Mouse (Mus musculus): ENCODE data around the gene Kntc1. TPM values are rescaled to one million over a fixed set of nuclear protein-coding genes. Genes with fewer than 3 reads are reported as not detected.

Gene Kntc1
- total RNA-seq, 2 experiments from 2014 or later: 0.69 to 0.92 TPM

GRCm38 (mm10) chr5:123806334-123806733 is 56.8 kb downstream of the Kntc1 start:
- DNase-seq: no peak
- intact Hi-C loops (cut with DNase I): no loop called here

GRCm38 (mm10) chr5:123808541-123808940 is 59.0 kb downstream of the Kntc1 start:
- intact Hi-C loops (cut with DNase I): no loop called here
- DNase-seq: no peak

- intact Hi-C loops (cut with DNase I): no loop called here
- DNase-seq: no peak
Observed at GRCm38 (mm10) chr5:123809156-123809555, 59.6 kb downstream of the Kntc1 start.

- intact Hi-C loops (cut with DNase I): no loop called here
- no peak for DNase-seq
Observed at GRCm38 (mm10) chr5:123816891-123817290, 67.4 kb downstream of the Kntc1 start.

GRCm38 (mm10) chr5:123818941-123819577 is 69.5 kb downstream of the Kntc1 start:
- intact Hi-C loops (cut with DNase I): no loop called here
- no peak for DNase-seq

GRCm38 (mm10) chr5:123820501-123821263 is 71.2 kb downstream of the Kntc1 start:
- intact Hi-C loops (cut with DNase I): no loop called here
- DNase-seq: no peak

- intact Hi-C loops (cut with DNase I): no loop called here
Observed at GRCm38 (mm10) chr5:123821264-123821571, 71.7 kb downstream of the Kntc1 start.

DNA sequence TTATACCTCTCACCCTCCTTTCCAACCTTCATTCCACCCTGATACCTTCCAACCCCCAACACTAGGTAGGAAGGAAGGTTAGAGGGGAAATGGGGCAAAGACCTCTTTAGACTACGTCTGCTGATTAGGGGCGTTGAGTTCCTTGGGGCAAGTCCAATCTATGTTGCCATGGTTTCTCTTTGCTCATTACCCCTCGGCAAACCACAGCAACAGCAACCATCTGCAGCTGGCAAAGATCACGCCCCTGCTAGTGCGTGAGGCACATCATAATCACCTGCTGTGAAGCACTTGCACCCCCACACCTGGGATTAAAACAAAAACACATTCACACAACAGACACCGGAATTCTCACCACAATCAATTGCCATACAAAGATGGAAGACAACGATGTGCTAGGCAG is 73.2 kb downstream of the Kntc1 start:
- intact Hi-C loops (cut with DNase I): no loop called here

More at GRCm38 (mm10) chr5:123821264-123821571, 71.7 kb downstream of the Kntc1 start:
- DNase-seq: no peak

DNA sequence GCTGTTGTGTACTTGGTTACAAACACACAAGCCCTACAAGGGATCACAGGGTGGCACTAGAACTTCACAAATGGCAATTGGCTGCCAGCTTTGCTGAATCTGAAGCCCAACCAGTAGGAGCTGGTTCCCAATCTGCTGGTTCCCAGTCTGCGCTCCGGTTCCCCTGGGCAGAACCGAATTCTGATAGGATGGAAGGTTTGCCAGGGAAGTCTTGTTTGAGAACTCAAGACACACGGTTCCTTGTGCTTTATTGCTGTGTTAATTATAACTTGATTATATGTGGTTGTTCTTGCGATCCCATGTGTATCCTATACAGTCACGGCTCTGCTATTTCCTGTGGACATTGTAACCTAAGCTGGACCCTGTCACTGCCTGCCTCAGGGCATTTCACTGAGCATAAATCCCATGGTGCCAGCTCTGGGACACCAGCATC is 78.2 kb downstream of the Kntc1 start:
- intact Hi-C loops (cut with DNase I): loop anchor here (2.0 to 5.0 kb wide), 2 partner anchors 79 to 165 kb away; partner anchors contain the start of gene Denr
- DNase-seq: peak in 1 of 2 experiments; percentile 22

More for the DNA sequence above, 73.2 kb downstream of the Kntc1 start:
- no peak for DNase-seq

DNA sequence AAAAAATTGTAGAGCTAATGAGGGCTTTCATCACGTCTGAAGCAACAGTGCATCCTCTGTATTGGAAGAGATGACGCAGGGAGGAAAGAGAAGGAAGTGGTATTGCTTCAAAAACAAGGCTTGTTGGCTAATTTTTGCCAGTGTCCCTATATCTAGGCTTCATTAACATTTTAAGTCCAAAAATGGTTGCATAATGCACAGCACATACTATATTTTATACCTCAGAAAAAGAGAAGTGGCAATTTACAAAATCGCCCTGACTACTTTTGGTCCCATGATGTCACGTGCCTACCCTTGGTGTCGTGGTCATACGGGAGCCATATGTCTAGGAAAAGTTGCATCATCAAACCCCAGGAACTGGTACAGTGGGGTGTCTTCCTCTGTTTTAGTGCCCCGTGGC is 82.8 kb downstream of the Kntc1 start:
- intact Hi-C loops (cut with DNase I): no loop called here
- no peak for DNase-seq

DNA sequence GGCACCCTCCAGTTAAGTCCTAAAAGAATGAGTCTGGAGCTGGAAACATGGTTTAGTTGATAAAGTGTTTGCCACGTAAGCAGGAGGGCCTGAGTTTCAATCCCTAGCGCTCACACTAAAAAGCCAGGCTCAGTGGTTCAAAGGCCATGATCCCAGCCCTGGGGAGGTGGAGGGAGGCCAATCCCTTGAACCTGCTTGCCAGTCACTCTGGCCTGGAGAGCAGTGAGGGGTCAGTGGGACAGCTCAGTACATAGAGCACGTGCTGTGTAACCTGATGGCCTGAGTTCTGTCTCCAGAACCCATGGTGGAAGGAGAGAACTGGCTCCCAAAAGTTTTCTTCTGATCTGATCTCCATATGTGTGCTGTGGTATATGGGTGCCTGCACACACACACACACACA is 85.3 kb downstream of the Kntc1 start:
- no peak for DNase-seq
- intact Hi-C loops (cut with DNase I): no loop called here

DNA sequence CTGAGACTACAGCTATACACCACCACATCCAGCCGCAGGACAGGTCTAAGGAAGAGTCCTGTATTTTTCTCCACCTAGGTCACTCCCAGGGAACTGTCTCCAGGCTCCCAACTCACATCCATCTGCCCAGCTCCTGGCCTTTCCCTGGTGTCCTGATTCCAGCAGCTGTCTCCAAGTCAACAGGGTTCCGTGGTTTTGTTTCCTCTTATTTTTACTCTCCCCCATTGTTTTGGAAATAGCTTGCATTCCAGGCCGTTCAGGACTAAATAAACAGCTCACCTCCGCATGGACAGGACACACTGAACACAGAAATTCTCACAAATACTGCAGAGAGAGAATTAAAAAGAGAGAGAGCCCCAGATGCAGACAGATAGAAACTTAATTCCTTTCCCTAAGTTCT is 87.9 kb downstream of the Kntc1 start:
- intact Hi-C loops (cut with DNase I): no loop called here
- DNase-seq: no peak

DNA sequence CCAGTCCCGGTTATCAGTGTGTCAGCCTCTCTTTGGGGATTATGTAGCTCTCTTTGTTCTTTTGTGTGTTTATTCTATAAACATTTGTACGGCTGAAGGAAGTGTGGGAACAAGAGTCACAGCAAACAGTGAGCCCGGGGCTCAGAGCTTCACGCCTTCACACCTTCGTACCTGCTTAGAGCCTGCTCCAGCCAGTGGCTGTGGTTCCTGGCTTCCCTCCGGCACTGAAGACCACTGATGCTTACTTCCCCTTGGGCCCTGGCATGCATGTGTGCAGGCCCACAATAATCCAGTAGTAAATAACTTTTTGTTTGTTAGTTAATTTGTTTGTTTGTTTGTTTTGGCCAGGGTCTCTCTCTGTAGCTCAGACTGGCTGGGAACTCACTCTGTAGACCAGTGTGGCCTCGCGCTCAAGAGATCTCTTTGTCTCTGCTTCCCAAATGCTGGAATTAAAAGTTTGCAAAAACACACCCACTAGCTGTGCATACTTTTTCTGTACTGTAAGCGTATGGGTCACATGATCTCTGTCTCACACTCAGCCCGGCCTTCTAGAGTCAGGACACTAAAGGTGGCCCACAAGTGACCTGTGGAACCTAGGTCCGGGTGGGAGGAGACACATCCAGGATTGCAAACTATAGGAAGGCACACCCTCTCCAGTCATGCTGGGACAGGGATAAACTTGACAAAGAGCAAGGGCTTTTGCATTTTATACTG is 92.9 kb downstream of the Kntc1 start:
- DNase-seq: no peak
- intact Hi-C loops (cut with DNase I): loop anchor here (5.0 kb wide), 1 partner anchor 55 kb away; no protein-coding TSS in a partner anchor

- intact Hi-C loops (cut with DNase I): loop anchor here (5.0 kb wide), 1 partner anchor 54 kb away; no protein-coding TSS in a partner anchor
- no peak for DNase-seq
Observed at GRCm38 (mm10) chr5:123842935-123843282, 93.4 kb downstream of the Kntc1 start.

GRCm38 (mm10) chr5:123843816-123844215 is 94.3 kb downstream of the Kntc1 start:
- DNase-seq: no peak

GRCm38 (mm10) chr5:123844316-123844715 is 94.8 kb downstream of the Kntc1 start:
- DNase-seq: no peak
- intact Hi-C loops (cut with DNase I): loop anchor here (5.0 kb wide), 1 partner anchor 53 kb away; no protein-coding TSS in a partner anchor

More at GRCm38 (mm10) chr5:123843816-123844215, 94.3 kb downstream of the Kntc1 start:
- intact Hi-C loops (cut with DNase I): loop anchor here (5.0 kb wide), 1 partner anchor 53 kb away; no protein-coding TSS in a partner anchor

- intact Hi-C loops (cut with DNase I): no loop called here
- DNase-seq: no peak
Observed at GRCm38 (mm10) chr5:123851398-123851797, 101.9 kb downstream of the Kntc1 start.

DNA sequence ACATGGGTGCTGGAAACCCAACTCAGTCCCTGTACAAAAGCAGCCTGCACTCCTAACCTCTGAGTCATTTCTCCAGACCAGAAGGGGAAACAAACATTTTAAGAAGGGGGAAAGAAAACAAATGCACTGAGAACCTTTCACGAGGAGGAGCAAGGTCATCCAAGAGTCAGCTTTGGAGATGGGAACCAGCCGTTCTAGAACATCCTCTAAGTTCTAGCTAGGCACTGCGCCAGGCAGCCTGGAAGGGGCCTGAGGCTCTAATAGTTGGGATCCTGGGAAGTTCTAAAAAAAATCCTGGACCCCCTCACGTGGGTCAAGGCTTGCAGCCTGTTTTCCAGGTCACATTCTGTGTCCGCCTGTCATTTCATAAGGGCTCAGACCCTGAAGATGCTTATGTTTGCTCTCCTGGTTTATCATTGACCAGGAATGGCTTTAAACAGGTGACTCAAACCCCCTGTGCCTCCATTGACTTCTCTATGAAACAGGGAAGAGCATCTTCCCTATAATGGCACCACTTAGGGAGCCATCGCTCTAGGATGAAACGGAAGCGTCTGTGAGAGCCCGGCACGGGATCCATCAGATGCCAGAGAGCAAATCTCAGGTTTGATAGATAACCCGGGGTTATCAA is 104.5 kb downstream of the Kntc1 start:
- intact Hi-C loops (cut with DNase I): no loop called here
- DNase-seq: no peak

DNA sequence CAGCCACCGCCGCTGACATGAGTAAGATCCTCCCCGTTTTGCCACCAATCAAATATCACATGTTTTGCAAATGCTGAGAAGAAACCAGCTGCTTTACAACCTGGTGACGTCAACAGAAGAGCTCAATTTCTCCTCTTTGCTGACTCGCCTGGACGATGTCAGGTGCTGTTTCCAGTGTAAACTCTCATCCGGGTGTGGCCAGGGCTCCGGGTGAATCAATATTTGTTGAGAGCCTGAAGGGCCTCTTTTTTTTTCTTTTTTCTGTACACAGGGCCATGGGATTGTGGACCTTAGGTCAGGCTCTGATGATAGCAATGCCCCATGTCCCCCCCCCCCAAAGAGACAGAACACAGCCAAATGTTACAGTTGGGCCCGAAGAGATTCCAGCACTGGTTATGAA is 105.0 kb downstream of the Kntc1 start:
- no peak for DNase-seq
- intact Hi-C loops (cut with DNase I): no loop called here

- intact Hi-C loops (cut with DNase I): no loop called here
- no peak for DNase-seq
Observed at GRCm38 (mm10) chr5:123858798-123859197, 109.3 kb downstream of the Kntc1 start.

All from gastrocnemius, postnatal 36 days (tissue).